Mouse (Mus musculus) olfactory bulb, adult 2 months (tissue): Measurements from ENCODE around the gene Adamts2. TPM values are rescaled to one million over a fixed set of nuclear protein-coding genes. Genes with fewer than 3 reads are reported as not detected.
A peak's percentile ranks its signal among the peaks of the same experiment; 100 is the strongest.

ENCODE experiments used
- H3K27ac ChIP-seq: fragments of 200-500 bp; 2 replicates; pipeline ENCODE4 v1.5.1; 2012; ENCODE audit warnings: low read depth, low read length; ENCODE audit not compliant: insufficient read depth
- H3K4me1 ChIP-seq: fragments of 200-500 bp; 2 replicates; pipeline ENCODE4 v1.6.1; 2012; ENCODE audit warnings: low read length; ENCODE audit not compliant: control insufficient read depth, insufficient read depth
- H3K4me3 ChIP-seq: fragments of 200-500 bp; 2 replicates; pipeline ENCODE4 v1.5.1; 2012; ENCODE audit warnings: mild to moderate bottlenecking, low read depth, low read length, moderate library complexity; ENCODE audit not compliant: insufficient read depth
- CTCF ChIP-seq: fragments of 200-500 bp; IDR thresholded peaks from 2 replicates; pipeline ENCODE4 v1.5.1; 2012; ENCODE audit warnings: low read depth, mild to moderate bottlenecking, low read length, moderate library complexity; ENCODE audit not compliant: insufficient read depth
- POLR2A ChIP-seq: fragments of 200-500 bp; IDR thresholded peaks from 2 replicates; pipeline ENCODE4 v1.6.1; 2012; ENCODE audit warnings: mild to moderate bottlenecking, low read depth, low read length, moderate library complexity; ENCODE audit not compliant: insufficient read depth
- WGBS: fragments of 180-500 bp; shearing (Covaris S2); methylation state at CpG from one replicate; pipeline ENCODE4 v1.1.7; 2018; 5-methylcytosine and 5-hydroxymethylcytosine counted together
- polyA plus RNA-seq: library from polyadenylated mRNA; stranded (reverse); fragments of >200 nt; gene quantifications from 2 replicates; pipeline ENCODE4 v1.2.4, GENCODE M21; 2012; ENCODE audit warnings: low replicate concordance; ENCODE audit not compliant: missing spikeins, insufficient read depth, insufficient read length

Gene Adamts2
- not detected in 2 replicates for polyA plus RNA-seq

- H3K27ac ChIP-seq = no peak within 1 kb of the TSS
Observed at GRCm38 (mm10) chr11:50601641-50602355, at the start of gene Adamts2. TSS of gene Adamts2 (plus strand) at chr11:50602084.

DNA sequence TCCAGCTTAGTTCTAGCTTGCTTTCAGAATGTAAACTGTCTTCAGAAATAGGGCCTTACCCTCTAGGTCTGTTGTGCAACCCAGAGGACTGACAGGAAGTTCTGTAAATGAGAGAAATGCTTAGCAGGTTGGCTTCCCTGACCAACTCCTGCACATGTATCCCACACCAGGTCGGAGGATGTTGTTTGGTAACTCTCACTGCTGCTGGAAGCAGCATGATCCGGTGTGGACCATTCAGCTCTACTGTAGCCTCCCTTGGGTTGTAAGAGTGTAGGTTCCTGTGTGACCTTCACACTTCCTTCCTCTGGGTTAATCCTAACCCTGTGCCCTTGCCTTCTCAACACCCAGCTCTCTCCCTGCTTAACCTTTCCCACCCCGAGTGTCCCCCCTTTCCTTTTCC lies 44.8 kb upstream of the Adamts2 start:
- Histone ChIP-seq H3K27ac (no peak overlapping the region), H3K4me3 (no peak overlapping the region), H3K4me1 (no peaks in the 10 kb centered on the region)
- WGBS = 89% methylated on average over 3 of the region's 3 CpGs
- TF ChIP-seq CTCF (no peak), POLR2A (no peak)

More at GRCm38 (mm10) chr11:50601641-50602355, at the start of gene Adamts2:
- under 1% methylated on average over 61 of the region's 82 CpGs for WGBS
- no peak for TF ChIP-seq POLR2A
- no peak for TF ChIP-seq CTCF
- peaks cover 17% of the 10 kb centered on the region for H3K4me1 ChIP-seq
- peak within 1 kb of the TSS; percentile 61 for H3K4me3 ChIP-seq

- 40% methylated on average over 4 of the region's 4 CpGs for whole genome bisulfite sequencing
- TF ChIP-seq CTCF (no peak), POLR2A (no peak)
- no peak overlapping the region for H3K27ac ChIP-seq
- no peaks in the 10 kb centered on the region for H3K4me1 ChIP-seq
- no peak overlapping the region for H3K4me3 ChIP-seq
Observed at GRCm38 (mm10) chr11:50559108-50559507, 42.8 kb upstream of the Adamts2 start.

DNA sequence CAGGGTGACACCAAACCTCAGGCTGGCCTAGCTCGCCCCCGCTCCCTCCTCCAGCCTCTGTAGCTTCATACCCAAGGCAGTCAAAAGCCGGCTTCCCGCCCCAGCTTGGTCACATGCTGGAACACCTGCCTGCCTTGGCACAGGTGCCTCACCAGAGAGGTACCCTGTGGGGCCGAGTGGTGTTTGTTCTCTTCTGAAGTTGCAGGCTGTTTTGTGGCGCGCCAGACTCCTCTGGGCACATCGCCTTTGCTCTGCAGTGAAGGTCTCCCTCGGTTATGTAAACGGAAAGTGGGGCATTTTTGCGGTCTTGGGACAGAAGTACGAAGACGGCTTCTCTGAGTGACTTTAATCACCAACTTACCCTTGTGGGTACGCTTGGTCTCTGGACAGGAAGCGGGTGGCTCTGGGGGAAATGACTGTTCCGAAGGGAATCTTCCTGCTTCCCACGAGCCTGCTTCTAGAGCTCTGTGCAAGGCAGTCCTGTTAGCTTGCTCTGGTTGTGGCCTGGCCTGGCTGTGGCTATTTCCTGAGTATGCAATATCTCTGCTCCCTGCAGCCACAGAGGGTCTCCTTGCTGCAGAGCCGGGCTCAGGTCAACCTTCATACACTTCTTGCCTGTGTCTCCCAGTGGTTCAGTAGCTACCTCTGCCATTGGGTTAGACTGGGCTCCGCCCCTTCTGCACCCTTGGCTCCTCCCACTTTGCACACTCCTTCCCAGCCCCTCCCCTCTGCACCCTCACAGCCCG lies 36.2 kb upstream of the Adamts2 start:
- WGBS = 82% methylated on average over 20 of the region's 20 CpGs
- no peak for TF ChIP-seq CTCF
- TF ChIP-seq POLR2A = no peak
- H3K4me3 ChIP-seq = no peak overlapping the region
- no peaks in the 10 kb centered on the region for H3K4me1 ChIP-seq
- no peak overlapping the region for H3K27ac ChIP-seq

- H3K4me3 ChIP-seq = no peak overlapping the region
- H3K4me1 ChIP-seq = peaks cover 5% of the 10 kb centered on the region
- WGBS = 54% methylated on average over 6 of the region's 6 CpGs
- no peak for TF ChIP-seq CTCF
- no peak overlapping the region for H3K27ac ChIP-seq
Observed at GRCm38 (mm10) chr11:50571448-50571847, 30.4 kb upstream of the Adamts2 start.

DNA sequence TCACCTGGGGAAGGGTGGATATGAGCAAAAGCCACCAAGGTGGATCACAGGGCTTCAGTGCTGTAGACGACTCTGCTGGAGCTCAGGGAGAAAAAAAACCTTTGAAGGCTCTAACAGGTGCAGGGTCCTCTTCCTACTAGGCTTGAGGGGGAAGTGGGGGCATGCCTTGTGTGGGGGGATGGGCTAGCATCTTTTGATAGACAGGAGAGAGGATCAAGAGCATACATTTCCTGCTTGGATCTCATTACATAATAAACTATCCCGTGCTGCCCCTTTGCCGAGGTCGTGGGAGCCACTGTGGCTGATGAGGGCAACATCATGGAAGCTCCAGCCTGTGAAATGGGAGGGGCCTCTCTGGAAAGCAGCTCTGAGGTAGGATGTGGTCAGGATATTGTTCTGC lies 25.4 kb upstream of the Adamts2 start:
- 74% methylated on average over 4 of the region's 4 CpGs for WGBS
- H3K4me3 ChIP-seq = no peak overlapping the region
- H3K27ac ChIP-seq = no peak overlapping the region
- TF ChIP-seq POLR2A (no peak), CTCF (no peak)
- H3K4me1 ChIP-seq = peaks cover 2% of the 10 kb centered on the region

- 28% methylated on average over 7 of the region's 7 CpGs for WGBS
- Histone ChIP-seq H3K27ac (no peak overlapping the region), H3K4me1 (no peaks in the 10 kb centered on the region), H3K4me3 (no peak overlapping the region)
- TF ChIP-seq POLR2A = no peak
- peak; percentile 8; the same call in 1 of the 2 replicates for TF ChIP-seq CTCF
Observed at GRCm38 (mm10) chr11:50587026-50587425, 14.9 kb upstream of the Adamts2 start.

DNA sequence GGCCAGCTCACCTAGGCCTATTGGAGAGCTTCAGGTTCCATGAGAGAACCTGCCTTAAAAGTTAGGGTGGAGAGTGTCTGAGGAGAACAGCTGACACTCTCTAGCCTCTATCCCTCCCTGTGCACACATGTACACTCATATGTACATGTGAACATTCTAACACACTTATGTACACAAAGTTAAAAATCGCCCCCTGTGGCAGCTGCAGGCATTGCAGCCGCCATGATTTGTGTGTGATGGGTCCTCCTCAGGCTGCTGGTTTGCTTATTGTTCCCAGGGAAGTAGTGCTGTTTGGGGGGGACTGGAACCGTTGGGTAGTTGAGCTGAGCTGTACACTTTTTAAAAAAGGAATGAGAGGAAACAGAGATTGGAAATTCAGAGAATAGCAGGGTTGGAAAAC lies 14.1 kb upstream of the Adamts2 start:
- no peaks in the 10 kb centered on the region for H3K4me1 ChIP-seq
- no peak overlapping the region for H3K27ac ChIP-seq
- TF ChIP-seq CTCF (0 out of 2 replicates have a peak, but pooled peaks have one; percentile 22), POLR2A (no peak)
- 12% methylated on average over 3 of the region's 3 CpGs for WGBS
- no peak overlapping the region for H3K4me3 ChIP-seq

DNA sequence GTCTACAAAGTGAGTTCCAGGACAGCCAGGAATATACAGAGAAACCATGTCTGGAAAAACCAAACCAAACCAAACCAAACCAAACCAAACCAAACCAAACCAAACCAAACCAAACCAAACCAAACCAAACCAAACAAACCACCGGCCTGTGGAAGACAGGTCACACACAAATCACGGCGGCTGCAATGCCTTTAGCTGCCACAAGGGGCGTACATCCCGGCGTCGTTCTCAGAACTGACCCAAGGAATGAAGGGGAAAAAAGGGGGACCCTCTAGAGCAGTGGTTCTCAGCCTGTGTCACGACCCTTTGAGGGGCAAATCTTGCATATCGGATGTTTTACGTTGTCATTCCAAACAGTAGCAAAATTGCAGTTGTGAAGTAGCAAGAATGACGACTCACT lies 12.8 kb upstream of the Adamts2 start:
- TF ChIP-seq CTCF = peak; percentile 65
- no peak for TF ChIP-seq POLR2A
- Histone ChIP-seq H3K27ac (no peak overlapping the region), H3K4me1 (peaks cover 5% of the 10 kb centered on the region; the same call in 1 of the 2 replicates), H3K4me3 (no peak overlapping the region)
- 35% methylated on average over 11 of the region's 11 CpGs for WGBS
